Mouse (Mus musculus) ovary, adult 18-20 months (tissue): Measurements from ENCODE around the gene March10.

Source experiments
- DNase-seq: peaks from one replicate; pipeline ENCODE4 v3.0.0; 2022; ENCODE audit warnings: low spot score, mixed read lengths

The March10 gene

GRCm38 (mm10) chr11:105456497-105456907 lies at the start of gene March10:
March10 (minus strand) TSS chr11:105456735.
- peak; percentile 64 for DNase-seq

- DNase-seq: no peak
These were observed 49.8 kb upstream of the March10 start for GRCm38 (mm10) chr11:105506322-105506721.

DNA sequence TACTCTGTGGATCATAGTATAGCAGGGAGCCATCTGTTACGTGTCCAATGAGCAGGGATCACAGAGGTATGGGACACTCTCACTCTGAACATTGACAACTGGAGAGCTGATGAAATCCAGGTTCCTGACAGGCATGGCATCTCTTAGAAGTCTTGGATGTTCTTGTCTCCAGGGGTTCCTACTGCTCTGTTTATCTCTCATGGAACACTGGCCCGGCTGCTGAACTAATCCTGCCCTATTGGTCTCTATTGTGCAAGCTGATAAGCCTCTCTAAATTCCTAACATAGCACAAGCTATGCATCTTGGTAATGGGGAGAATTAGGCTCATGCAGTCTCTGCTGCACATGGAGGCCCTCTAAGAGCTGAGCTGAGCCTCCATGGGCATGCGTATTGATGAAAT lies 48.5 kb upstream of the March10 start:
- no peak for DNase-seq

- no peak for DNase-seq
These were observed 45.8 kb upstream of the March10 start for GRCm38 (mm10) chr11:105502311-105502710.

- DNase-seq: no peak
These were observed 41.0 kb upstream of the March10 start for GRCm38 (mm10) chr11:105497505-105497904.

GRCm38 (mm10) chr11:105496665-105497064 lies 40.1 kb upstream of the March10 start:
- no peak for DNase-seq

DNA sequence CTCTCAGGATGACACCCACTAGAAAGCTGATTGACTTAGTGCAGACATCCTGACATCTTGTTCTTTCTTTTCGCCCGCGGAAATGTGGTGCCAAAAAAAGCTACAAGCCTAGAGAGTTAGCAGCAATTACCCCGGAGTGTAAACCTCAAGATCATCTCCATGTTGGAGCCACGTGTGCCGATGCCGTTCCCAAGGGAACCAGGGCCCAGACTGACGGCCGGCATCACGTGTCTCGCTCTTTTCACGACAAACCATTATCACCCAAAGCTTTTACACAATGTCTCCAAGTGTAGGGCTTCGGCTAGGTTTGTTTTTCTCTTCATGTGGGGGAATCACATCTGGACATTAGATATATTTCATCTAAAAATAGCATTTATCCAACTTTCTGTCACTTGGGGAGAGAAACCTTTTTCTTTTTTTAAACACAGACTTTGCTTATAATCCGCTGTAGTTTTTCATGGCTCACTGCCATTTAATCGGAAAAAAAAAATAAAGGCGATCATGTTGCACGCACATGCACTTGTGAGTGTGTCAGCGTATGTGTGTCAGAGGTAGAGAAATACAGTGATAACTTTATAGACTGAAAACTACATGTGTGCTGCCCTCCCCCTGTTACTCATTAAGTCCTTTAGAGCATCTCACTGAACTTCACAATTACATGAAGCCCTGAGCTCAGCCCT lies 39.2 kb upstream of the March10 start:
- DNase-seq: no peak

DNA sequence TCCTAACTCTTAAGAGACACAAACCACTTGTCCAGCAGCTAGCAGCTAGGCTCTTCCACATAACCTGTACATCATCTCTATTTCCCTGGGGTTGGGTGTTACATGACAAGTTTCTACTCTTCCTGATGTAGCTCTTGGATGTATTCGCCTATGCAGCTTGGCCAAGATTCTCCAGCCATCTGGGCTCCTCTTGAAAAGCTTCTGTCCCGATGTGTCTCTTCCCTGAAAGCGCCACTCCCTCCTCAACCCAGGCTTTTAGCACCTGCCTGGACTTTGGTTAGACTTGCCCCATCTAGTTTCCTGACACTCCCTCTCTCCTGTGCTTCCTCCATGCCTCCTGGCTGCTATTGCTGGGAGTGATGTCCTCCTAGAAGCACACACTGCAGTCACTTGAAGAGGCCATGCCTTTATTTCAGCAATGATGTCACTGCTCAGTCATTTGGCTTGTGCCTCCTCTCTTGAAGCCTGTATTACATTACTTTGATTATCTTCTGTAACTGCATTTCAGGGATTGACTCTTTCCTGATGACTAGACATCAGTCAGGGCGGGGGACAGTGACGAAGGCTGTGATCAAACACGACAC lies 38.3 kb upstream of the March10 start:
- DNase-seq: no peak

DNA sequence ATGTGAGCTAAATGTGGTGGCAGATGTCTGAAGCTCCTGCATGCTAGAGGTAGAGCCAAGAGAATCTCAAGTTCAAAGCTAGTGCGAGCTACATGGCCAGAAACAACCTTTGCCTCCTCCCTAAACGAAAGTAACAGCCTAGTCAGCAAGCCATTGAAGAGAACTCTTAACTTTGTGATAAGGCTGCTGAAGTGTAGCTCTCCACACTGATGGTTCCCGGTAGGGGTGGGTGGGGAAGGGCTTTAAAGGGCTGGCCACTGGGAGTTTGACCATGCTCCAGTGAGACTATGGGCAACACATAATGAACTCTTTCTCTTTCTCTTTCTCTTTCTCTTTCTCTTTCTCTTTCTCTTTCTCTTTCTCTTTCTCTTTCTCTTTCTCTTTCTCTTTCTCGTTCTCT lies 35.9 kb upstream of the March10 start:
- no peak for DNase-seq

DNA sequence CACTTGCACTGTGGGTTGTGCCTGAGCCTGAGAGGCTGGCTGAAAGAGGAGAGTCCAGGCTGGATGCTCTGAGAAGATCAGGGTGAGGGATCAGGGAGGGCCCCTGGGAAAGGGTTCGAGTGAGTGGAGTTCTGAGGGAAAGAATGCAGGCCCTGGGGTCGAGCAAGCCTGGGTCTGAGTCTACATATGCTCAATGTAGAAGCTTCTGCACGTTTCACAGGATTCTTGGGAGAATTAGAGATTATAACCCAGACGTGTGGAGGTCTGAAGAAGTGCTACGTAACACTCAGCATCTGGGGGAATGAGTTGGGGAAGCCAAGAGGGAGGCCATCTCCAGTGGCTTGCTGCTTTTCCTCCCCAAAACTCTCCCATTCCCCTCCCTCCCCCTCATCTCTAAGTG lies 34.4 kb upstream of the March10 start:
- DNase-seq: no peak

DNA sequence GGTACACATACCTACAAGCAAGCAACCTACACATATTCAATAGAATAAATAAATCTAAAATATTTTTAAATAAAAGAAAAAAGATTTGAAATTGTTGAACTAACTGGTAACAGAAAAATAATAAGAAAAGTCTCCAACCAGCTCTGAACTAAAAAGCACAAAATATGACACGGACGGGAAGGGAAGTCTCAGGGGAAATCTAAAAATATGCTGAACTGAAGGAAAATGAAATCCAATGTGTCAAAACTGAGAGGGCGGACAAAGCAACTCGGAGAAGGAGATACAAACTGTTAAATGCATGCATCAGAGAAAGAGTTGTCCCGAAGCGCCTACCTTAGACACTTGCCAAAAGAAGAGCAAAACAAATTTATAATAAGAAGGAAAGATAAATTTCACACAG lies 28.9 kb upstream of the March10 start:
- DNase-seq: no peak

DNA sequence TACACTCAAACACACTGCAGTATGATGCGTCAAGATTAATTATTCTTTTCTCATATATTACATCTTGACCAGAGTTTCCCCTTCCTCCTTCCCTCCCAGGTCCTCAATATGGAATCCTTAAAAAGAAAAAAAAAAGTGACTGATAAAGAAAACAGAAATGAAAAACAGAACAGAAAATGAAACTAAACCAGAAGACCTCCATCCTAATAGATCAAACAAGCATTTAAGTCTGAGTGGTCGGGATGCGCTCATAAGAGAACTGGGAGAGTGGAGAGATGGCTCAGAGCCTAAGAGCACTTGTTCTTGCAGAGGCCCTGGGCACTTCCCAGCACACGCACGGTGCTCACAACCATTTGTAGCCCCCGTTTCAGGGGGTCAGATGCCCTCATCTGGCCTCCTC lies 28.5 kb upstream of the March10 start:
- no peak for DNase-seq

- no peak for DNase-seq
These were observed 26.2 kb upstream of the March10 start for GRCm38 (mm10) chr11:105482747-105483146.

- DNase-seq: no peak
These were observed 18.2 kb upstream of the March10 start for GRCm38 (mm10) chr11:105474746-105475145.

DNA sequence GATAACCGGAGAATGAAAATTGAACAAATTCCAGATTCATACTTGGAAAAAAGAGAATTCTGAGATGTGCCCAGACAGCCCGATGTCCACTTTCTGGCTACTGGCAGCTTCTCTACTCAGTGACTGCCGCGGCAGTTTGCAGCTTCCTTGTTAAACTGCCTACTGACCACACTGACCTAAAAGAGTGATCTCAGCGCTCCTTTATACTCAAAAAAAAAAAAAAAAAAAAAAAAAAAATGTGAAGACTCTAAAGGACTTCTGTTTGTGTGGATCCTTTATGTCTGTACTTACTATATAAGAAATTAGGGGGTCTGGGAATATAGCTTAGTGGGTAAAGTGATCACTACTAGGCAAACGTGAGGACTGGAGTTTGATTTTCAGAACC lies 17.8 kb upstream of the March10 start:
- DNase-seq: no peak

GRCm38 (mm10) chr11:105473716-105474351 lies 17.3 kb upstream of the March10 start:
- no peak for DNase-seq

DNA sequence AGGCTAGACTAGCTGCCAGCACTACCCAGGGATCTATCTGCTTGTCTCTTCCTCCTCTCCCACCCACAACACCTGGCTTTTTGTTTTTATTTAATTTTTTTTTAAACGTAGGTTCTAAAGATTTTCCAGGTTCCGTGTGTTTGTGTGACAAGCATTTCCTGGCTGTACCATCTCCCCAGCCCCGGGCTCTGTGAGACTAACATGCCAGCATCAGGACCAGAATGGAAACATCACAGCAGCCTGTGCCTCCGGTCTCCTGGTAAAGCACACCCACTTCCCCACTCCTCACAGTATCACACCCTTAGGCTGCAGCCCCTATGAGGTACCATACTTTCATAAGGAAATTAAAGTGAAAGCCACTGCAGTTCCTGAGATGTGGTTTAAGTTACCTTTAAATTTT lies 16.1 kb upstream of the March10 start:
- no peak for DNase-seq

DNA sequence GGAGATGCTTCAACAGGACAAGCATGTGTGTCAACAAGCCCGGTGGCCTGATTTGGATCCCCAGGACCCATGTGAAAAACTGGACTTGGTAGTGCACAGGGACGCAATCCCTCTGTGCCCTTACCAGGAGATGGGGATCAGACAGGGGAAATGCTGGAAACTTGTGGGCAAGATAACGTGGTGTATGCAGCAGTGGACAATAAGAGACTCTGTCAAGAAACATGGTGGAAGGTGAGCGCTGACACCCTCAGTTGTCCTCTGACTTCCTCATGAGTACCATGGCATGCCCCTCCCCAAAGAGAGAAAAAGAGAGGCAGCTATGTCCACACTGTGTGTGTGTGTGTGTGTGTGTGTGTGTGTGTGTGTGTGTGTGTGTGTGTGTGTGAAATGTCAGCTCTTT lies 14.4 kb upstream of the March10 start:
- no peak for DNase-seq

DNA sequence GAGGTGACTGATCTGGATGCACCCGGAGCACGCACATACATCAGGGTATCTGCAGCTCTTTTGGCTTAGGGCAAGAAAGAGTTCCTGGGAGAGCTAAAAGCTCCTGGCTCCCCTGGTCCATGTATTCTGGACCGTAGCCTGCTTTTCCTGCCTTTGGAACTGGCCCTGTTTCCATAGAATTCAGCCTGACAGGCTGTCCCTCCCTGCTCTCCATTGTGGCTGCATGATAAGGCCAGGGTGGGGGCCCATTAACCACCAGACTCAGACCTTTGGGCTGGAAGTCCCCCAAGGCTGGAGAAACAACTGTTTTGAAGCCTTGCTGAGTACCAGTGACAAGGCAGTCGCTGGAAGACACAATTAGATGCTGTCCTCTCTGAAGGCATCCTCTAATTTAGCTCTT lies 13.0 kb upstream of the March10 start:
- DNase-seq: no peak

GRCm38 (mm10) chr11:105469091-105469507 lies 12.6 kb upstream of the March10 start:
- no peak for DNase-seq

- DNase-seq: peak; percentile 77
These were observed 11.9 kb upstream of the March10 start for GRCm38 (mm10) chr11:105468436-105468835.

DNA sequence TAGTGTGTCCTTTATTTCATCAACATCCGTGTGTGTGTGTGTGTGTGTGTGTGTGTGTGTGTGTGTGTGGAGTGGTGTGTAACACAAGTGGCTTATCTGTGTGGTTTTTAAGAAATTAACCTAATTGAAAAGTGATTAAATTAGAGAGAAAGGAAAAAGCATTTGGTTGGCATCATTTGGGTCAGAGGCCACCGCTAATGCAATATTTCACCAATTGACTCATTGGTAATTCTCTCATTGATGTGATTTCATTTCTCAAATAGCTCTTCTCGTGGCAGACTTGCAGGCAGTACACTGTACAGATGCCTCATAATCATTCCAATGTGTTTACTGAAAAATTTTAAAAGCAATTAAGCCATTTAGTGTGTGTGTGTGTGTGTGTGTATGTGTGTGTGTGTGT lies 11.3 kb upstream of the March10 start:
- DNase-seq: no peak

DNA sequence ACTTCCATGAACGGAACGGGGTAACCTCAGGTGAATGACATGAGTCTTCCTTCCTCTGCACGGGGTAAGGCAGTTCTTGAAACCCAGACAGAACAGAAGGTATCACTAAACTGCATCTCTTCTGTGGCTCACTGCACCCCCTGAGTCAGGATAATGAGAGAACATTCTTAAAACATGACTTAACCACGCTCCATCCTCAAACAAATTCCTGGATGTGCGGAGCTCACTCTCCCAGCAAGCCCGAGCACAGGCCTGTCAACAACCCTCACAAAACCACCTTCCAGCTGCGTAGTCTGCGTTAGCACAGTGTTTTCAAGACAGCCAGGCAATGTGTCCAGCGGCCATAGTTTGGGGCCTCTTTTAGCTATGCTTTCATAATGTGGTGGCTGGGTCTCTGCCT lies 10.7 kb upstream of the March10 start:
- no peak for DNase-seq

DNA sequence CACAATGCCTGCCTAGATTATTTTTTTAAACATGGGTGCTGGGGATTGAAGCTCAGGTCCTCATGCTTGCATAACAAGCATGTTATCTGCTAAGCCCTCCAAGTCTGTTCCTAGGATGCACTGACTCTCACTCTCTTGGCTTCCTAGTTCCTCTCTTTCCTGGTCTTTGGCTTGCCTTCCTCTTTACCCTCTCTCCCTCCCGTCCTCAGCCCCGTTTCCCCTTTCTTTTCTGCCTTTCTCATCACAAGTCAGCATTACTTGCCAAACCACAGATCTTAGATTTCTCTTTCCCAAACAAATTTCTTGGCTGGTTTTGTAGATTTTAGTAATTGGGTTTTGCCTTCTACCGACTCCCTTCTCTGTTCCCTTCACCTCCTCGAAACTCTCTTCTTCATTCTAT lies 10.2 kb upstream of the March10 start:
- DNase-seq: no peak
